Mouse (Mus musculus) kidney, embryonic 15.5 days (tissue): ENCODE measurements around the gene Mcts1. TPM values are rescaled to one million over a fixed set of nuclear protein-coding genes. Genes with fewer than 3 reads are reported as not detected.
A peak's percentile ranks its signal among the peaks of the same experiment; 100 is the strongest.

Experiments
- ATAC-seq: fragments of 200-750 bp; cut with Nextera tagmentation; replicated peaks from 2 replicates; pipeline ENCODE4 v1.8.0; 2017; ENCODE audit warnings: moderate TSS enrichment; ENCODE audit not compliant: low FRiP score
- H3K27ac ChIP-seq: fragments of 300-500 bp; sonication (generic); 2 replicates; pipeline ENCODE4 v1.5.1; 2015; ENCODE audit warnings: mild to moderate bottlenecking, inconsistent platforms
- H3K27me3 ChIP-seq: fragments of 300-500 bp; sonication (generic); 2 replicates; pipeline ENCODE4 v1.6.1; 2015; ENCODE audit warnings: inconsistent platforms
- H3K36me3 ChIP-seq: fragments of 300-500 bp; sonication (generic); 2 replicates; pipeline ENCODE4 v1.6.1; 2015; ENCODE audit warnings: inconsistent platforms
- H3K4me1 ChIP-seq: fragments of 300-500 bp; sonication (generic); 2 replicates; pipeline ENCODE4 v1.6.1; 2015; ENCODE audit warnings: inconsistent platforms
- H3K4me2 ChIP-seq: fragments of 300-500 bp; sonication (generic); 2 replicates; pipeline ENCODE4 v1.6.1; 2015; ENCODE audit warnings: moderate library complexity, mild to moderate bottlenecking, inconsistent platforms
- H3K4me3 ChIP-seq: fragments of 300-500 bp; sonication (generic); replicated peaks from 2 replicates; pipeline ENCODE4 v1.5.1; 2015; ENCODE audit warnings: mild to moderate bottlenecking, inconsistent platforms
- H3K9ac ChIP-seq: fragments of 300-500 bp; sonication (generic); 2 replicates; pipeline ENCODE4 v1.6.1; 2015; ENCODE audit warnings: mild to moderate bottlenecking, inconsistent platforms
- H3K9me3 ChIP-seq: fragments of 300-500 bp; sonication (generic); replicated peaks from 2 replicates; pipeline ENCODE4 v1.6.1; 2016; ENCODE audit warnings: inconsistent platforms
- WGBS: fragments of 180-500 bp; shearing (Covaris S2); methylation state at CpG from one replicate; pipeline ENCODE4 v1.1.7; 2015; ENCODE audit warnings: mixed read lengths; 5-methylcytosine and 5-hydroxymethylcytosine counted together
- polyA plus RNA-seq: library from polyadenylated mRNA; unstranded; fragments of >200 nt; fragmentation: Nextera tagmentation; extraction: Ambion mirVana; gene quantifications from 2 replicates; pipeline ENCODE4 v1.2.1, GENCODE M21; 2015

Gene Mcts1
- 84.3 and 91.2 TPM in 2 replicates for polyA plus RNA-seq

DNA sequence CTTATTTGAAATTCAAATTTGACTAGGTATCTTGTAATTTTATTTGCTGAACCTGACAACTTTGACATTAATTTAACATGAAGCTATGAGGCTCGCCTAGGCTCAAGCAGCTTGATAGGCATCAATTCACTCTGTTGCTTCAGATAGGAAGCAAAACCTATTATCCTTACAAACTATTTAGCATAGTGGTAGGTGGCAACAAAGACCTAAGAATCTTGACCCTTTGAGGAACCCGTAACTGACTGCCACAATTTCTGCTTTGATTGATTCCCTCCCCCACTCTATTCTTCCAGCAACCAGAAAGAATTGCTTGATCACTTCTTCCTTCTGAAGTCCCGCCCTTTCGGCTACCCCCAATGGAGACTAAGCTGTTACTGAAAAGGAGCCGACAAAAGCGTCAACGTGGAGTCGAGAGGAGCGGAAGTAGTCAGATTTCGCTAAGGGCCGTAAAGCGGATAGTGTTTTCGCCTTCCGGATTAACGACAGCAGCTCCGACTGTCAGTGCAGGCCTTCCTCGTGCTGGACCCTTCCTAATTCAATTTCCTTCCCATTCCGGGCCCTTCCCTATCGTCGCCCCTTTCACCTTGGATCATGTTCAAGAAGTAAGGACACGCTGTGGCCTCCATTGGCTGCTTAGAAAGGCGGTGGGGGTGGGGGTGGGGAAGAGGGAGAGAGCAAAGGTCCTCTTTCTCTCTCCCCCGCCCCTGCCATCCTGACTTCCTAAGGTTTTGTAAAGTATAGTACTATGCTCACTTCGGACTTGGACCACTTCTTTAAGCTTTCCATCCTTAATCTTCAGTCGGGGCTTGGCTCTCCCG is at the start of gene Mcts1:
Gene Mcts1 (plus strand): TSS at position 402 of the 818 bp plus-strand sequence.
- Histone ChIP-seq H3K9ac (peak within 1 kb of the TSS; percentile 41), H3K27ac (peak within 1 kb of the TSS; percentile 86), H3K9me3 (no peaks in the 10 kb centered on the region), H3K36me3 (no peaks in the 10 kb centered on the region), H3K4me3 (peak within 1 kb of the TSS; percentile 53), H3K4me2 (peak within 1 kb of the TSS; percentile 58), H3K4me1 (no peaks in the 10 kb centered on the region), H3K27me3 (no peaks in the 10 kb centered on the region)
- 17% methylated on average over 26 of the region's 26 CpGs for WGBS
- ATAC-seq, result peak; percentile 89

DNA sequence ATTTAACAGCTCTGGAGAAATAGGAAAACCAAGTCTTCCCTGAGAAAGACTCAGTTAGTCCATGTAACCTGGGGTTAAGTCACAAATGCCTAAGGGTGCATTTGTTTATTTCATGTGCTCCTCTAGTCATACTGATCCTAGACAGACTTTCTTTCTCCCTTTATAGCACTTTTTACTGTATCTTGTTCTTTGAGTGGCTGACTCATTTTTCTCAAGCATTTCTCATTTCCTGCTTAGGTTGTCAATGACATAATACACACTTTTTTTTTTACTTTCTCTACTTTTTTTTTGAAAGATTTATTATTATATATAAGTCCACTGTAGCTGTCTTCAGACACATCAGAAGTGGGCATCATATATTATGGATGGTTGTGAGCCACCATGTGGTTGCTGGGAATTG is 47.1 kb upstream of the Mcts1 start:
- Histone ChIP-seq H3K4me1 (no peaks in the 10 kb centered on the region), H3K9ac (no peak overlapping the region), H3K4me2 (no peak overlapping the region), H3K4me3 (no peak overlapping the region), H3K27me3 (no peaks in the 10 kb centered on the region), H3K36me3 (peaks cover 12% of the 10 kb centered on the region; the same call in 1 of the 2 replicates), H3K27ac (no peak overlapping the region), H3K9me3 (no peaks in the 10 kb centered on the region)
- ATAC-seq, result no peak

DNA sequence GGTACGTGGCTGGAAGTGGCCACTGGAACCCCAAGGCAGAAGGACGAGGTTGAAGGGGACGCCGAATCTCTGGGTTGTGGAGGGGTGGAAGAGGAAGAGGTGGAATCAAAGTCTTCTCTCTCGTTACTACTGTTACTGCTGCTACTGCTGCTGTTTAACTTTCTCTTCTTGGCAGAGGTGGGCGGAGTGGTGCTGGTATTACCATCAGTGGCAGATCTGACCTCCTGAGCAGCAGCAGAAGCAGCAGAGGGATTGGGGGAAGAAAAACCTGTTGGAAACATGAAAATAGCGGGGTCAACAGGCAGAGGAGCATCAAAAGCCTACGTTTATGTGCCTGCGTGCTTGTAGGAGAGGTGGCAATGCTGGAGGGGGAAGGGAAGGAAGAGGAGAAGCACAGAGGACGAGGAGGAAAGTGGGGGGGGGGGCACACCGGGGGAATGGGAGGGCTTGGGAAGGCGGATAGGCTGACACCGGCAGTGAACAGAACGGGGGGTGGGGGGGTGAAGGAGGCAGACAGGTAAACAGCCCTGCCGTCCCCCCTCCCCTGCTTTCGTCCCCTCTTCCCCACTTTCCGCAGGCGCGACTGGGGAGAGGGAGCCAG is 36.3 kb upstream of the Mcts1 start:
- H3K27me3 ChIP-seq, result no peaks in the 10 kb centered on the region
- peaks cover 21% of the 10 kb centered on the region for H3K36me3 ChIP-seq
- no peak for ATAC-seq
- peak overlapping the region; percentile 98 for H3K27ac ChIP-seq
- peak overlapping the region; percentile 63 for H3K4me2 ChIP-seq
- H3K4me3 ChIP-seq, result peak overlapping the region; percentile 55
- H3K4me1 ChIP-seq, result 0 out of 2 replicates have a peak, but pooled peaks cover 2% of the 10 kb centered on the region
- peak overlapping the region; percentile 59 for H3K9ac ChIP-seq
- 25% methylated on average over 12 of the region's 19 CpGs for WGBS
- H3K9me3 ChIP-seq, result no peaks in the 10 kb centered on the region

DNA sequence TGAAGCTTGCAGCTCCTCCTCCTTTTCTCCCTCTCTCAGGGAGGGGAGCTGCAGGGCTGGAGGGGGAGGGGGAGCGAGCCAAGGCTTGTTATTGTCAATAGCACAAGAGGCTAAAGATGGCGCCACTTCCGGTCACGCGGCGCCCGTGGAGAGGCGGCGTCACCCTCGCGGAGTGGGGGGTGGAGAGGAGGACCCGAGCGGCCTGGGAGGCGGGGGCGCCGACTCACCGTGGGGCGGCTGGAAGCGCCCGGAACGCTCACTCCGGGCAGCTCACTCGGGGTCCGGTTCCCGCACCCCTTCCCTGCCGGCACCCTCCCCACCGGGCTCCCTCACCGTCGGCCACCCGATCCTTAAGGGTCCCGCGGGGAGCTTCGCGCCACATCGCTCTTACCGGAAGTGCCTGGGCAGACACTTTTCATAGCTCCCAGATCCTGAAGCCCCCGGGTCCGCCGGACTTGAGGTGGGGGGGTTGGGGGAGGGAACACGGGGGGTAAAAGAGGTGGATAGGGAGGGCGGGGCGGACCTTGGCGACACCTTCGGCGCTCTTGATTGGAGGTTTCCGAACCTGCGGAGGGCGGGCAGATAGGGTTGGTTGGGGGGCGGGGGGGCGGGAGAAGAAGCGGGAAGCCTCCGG is 35.7 kb upstream of the Mcts1 start:
- H3K36me3 ChIP-seq, result peaks cover 16% of the 10 kb centered on the region
- 21% methylated on average over 37 of the region's 52 CpGs for WGBS
- H3K27ac ChIP-seq, result peak overlapping the region; percentile 98
- peak overlapping the region; percentile 59 for H3K9ac ChIP-seq
- 0 out of 2 replicates have a peak, but pooled peaks cover 2% of the 10 kb centered on the region for H3K4me1 ChIP-seq
- peak; percentile 95 for ATAC-seq
- peak overlapping the region; percentile 63 for H3K4me2 ChIP-seq
- H3K27me3 ChIP-seq, result no peaks in the 10 kb centered on the region
- peak overlapping the region; percentile 55 for H3K4me3 ChIP-seq
- no peaks in the 10 kb centered on the region for H3K9me3 ChIP-seq

DNA sequence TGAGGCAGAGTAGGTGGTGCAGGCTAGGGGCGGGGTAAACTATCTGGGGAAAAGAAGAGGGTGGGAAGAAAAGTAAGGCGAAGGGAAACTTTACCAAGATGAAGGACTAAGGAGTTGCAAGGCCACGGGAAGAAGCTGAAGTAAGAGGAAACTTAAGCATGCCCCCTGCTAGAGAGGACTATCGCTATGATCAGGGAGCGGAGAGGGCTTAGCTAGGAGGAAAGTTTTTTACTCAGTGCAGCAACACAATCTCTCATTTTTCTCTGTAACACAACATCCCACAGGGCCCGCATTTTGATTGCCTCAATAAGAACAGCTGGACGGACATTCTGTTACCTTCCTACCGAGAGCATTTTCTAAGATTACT is 35.2 kb upstream of the Mcts1 start:
- Histone ChIP-seq H3K27ac (peak overlapping the region; percentile 98), H3K4me1 (0 out of 2 replicates have a peak, but pooled peaks cover 2% of the 10 kb centered on the region), H3K9me3 (no peaks in the 10 kb centered on the region), H3K27me3 (no peaks in the 10 kb centered on the region), H3K4me2 (peak overlapping the region; percentile 54), H3K36me3 (peaks cover 11% of the 10 kb centered on the region), H3K9ac (peak overlapping the region; percentile 36; the same call in 1 of the 2 replicates), H3K4me3 (peak overlapping the region; percentile 55)
- ATAC-seq, result no peak
- 15% methylated on average over 8 of the region's 8 CpGs for WGBS

DNA sequence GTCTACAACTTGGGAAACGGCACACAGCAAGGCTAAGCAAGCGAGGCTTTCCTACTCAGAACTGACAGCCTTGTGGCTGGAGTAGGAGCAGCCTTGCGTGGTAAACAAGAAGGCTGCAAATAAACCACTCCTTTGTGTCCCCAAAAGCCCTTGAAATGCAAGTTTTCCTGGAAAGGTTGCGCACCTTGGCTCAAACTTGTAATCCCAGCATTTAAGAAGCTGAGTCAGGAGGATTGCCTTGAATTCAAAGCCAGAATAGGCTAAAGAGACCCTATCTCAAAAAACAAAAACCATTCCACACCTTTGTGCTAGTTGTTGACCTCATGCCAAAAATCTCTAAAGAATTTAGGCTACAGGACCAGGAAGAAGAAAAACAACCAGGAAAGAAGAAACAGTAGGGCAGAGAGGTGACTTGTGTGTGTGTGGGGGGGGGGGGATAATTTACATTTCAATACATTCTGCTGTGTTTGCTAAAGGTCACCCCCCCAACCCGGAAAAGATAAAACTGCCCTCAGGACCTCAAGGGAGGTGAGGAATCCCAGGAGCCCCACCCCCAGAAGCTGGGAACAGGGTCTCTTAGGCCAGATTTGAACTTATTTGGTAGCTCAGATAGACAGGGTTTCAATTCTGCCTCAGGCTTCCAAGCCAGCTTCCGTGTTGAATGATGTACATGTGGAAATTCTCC is 33.7 kb upstream of the Mcts1 start:
- H3K27ac ChIP-seq, result peak overlapping the region; percentile 32; the same call in 1 of the 2 replicates
- H3K4me1 ChIP-seq, result 0 out of 2 replicates have a peak, but pooled peaks cover 2% of the 10 kb centered on the region
- 81% methylated on average over 6 of the region's 6 CpGs for WGBS
- H3K9me3 ChIP-seq, result no peaks in the 10 kb centered on the region
- no peak overlapping the region for H3K4me2 ChIP-seq
- no peak overlapping the region for H3K9ac ChIP-seq
- no peak overlapping the region for H3K4me3 ChIP-seq
- H3K36me3 ChIP-seq, result no peaks in the 10 kb centered on the region
- H3K27me3 ChIP-seq, result no peaks in the 10 kb centered on the region
- no peak for ATAC-seq

DNA sequence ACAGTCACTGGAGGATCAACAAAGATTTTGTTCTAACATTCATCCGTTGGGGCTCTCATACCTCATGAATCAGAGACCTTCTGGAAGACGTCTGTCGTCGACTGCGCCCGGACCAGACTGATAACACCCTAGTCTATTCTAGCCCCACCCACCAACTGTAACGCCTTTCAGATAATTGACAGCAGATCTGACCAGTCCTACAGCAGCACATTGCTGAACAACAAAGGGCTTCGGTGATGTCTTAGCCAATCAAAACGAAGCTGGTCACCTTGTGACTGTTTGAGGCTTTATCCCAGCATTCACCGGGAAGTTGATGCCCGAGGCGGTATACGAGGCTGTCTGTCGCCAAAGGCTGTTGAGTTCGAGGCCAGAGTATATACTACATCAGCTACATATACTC is 24.3 kb upstream of the Mcts1 start, which contains the start of gene Cul4b:
Gene Cul4b (minus strand): TSS at position 119 of the 400 bp plus-strand sequence.
- no peak within 1 kb of the TSS for H3K9ac ChIP-seq
- no peaks in the 10 kb centered on the region for H3K9me3 ChIP-seq
- WGBS, result 86% methylated on average over 15 of the region's 15 CpGs
- no peak within 1 kb of the TSS for H3K4me3 ChIP-seq
- no peaks in the 10 kb centered on the region for H3K27me3 ChIP-seq
- no peak within 1 kb of the TSS for H3K27ac ChIP-seq
- no peaks in the 10 kb centered on the region for H3K36me3 ChIP-seq
- H3K4me2 ChIP-seq, result no peak within 1 kb of the TSS
- no peaks in the 10 kb centered on the region for H3K4me1 ChIP-seq
- ATAC-seq, result no peak

DNA sequence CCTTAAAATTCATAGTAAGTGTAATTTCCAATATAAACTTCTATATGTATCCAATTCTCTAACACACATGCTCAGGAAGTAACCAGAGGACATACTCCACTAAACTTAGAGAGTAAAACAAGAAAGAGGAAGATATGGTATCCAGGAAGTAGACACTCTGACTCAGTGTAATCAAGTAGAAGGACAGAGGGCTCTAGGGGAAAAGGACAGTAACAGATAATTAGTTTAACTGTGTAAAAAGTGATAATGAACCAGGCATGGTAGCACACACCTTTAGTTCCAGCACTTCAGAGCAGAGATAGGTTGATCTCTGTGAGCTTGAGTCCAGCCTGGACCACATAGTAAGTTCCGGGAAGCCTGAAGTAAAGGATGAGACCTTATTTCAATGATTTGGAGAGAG is 19.2 kb upstream of the Mcts1 start:
- ATAC-seq, result no peak
- Histone ChIP-seq H3K27ac (no peak overlapping the region), H3K9ac (no peak overlapping the region)

DNA sequence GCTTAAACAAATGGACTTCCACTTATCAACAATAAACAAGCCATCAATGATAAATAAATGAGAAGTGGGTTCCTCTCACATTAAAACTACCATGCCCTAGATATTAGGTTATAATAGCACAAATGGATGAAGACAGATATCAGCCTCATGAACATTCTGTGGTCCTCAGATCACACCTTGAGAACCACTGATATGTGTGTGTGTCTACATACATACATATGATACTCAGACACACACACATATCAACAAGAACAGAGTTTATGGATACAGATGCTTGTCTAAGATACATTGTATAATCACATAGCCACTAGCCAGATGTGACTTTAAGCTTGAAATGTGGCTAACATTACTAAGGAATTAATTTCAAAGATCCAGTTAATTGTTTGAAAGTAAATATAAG is 17.1 kb upstream of the Mcts1 start:
- ATAC-seq, result no peak
- Histone ChIP-seq H3K4me3 (no peak overlapping the region), H3K4me2 (no peak overlapping the region), H3K36me3 (no peaks in the 10 kb centered on the region), H3K27me3 (no peaks in the 10 kb centered on the region), H3K4me1 (no peaks in the 10 kb centered on the region), H3K9ac (no peak overlapping the region), H3K27ac (no peak overlapping the region), H3K9me3 (no peaks in the 10 kb centered on the region)

More for the DNA sequence above, 19.2 kb upstream of the Mcts1 start:
- no peak overlapping the region for H3K4me2 ChIP-seq
- no peaks in the 10 kb centered on the region for H3K27me3 ChIP-seq
- H3K4me1 ChIP-seq, result no peaks in the 10 kb centered on the region
- H3K36me3 ChIP-seq, result no peaks in the 10 kb centered on the region
- WGBS, result 95% methylated on average over 1 of the region's 1 CpGs
- H3K4me3 ChIP-seq, result no peak overlapping the region
- H3K9me3 ChIP-seq, result no peaks in the 10 kb centered on the region

DNA sequence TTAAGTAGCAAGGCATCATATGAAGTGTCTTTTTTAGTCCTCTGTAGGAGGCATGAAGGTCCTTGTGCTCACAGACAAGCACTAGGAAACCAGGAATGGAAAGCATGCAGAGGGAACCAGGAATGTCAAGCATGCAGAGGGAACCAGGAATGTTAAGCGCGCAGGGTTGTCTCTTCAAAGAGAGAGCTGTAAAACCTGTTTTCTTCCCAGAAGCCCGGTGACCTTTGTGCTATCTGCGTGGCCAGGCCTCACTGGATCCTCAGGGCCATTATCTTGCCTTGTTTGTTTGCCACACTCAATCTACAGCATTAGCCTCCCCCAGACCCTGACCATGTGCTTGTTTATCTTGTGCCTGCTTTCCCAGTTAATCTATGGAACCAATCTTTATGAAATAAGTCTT is 10.6 kb upstream of the Mcts1 start:
- Histone ChIP-seq H3K36me3 (no peaks in the 10 kb centered on the region), H3K27me3 (no peaks in the 10 kb centered on the region), H3K27ac (0 out of 2 replicates have a peak overlapping the region, but pooled peaks have one; percentile 48), H3K9me3 (no peaks in the 10 kb centered on the region), H3K9ac (no peak overlapping the region), H3K4me2 (no peak overlapping the region), H3K4me1 (0 out of 2 replicates have a peak, but pooled peaks cover 4% of the 10 kb centered on the region), H3K4me3 (no peak overlapping the region)
- WGBS, result 30% methylated on average over 4 of the region's 4 CpGs
- ATAC-seq, result no peak; the same call in 1 of the 2 replicates

DNA sequence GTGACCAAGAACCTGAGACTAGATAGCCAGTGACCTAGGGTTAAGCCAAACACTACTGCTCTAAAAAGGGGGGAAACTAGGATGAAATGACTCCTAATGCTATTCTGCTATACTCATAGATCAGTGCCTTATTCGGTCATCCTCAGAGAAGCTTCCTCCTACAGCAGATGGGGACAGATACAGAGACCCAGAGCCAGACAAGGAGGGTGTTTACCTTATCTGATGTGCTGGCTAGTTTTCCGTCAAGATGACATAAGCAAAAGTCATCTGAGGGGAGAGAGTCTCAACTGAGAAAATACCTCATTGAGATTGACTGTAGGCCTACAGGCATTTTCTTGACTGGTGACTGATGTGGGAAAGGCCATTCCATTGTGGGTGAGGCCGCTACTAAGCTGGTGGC is 8.6 kb upstream of the Mcts1 start:
- H3K27ac ChIP-seq, result no peak overlapping the region
- H3K4me2 ChIP-seq, result no peak overlapping the region
- no peaks in the 10 kb centered on the region for H3K27me3 ChIP-seq
- no peak overlapping the region for H3K9ac ChIP-seq
- no peak overlapping the region for H3K4me3 ChIP-seq
- H3K4me1 ChIP-seq, result 0 out of 2 replicates have a peak, but pooled peaks cover 4% of the 10 kb centered on the region
- H3K36me3 ChIP-seq, result no peaks in the 10 kb centered on the region
- 82% methylated on average over 3 of the region's 3 CpGs for WGBS
- ATAC-seq, result no peak
- H3K9me3 ChIP-seq, result no peaks in the 10 kb centered on the region
